Mouse (Mus musculus): ENCODE results near the gene Bola1. TPM values are rescaled to one million over a fixed set of nuclear protein-coding genes. Genes with fewer than 3 reads are reported as not detected.

The Bola1 gene
- polyA plus RNA-seq, 1 experiment from 2014 or later: 54.8 TPM

DNA sequence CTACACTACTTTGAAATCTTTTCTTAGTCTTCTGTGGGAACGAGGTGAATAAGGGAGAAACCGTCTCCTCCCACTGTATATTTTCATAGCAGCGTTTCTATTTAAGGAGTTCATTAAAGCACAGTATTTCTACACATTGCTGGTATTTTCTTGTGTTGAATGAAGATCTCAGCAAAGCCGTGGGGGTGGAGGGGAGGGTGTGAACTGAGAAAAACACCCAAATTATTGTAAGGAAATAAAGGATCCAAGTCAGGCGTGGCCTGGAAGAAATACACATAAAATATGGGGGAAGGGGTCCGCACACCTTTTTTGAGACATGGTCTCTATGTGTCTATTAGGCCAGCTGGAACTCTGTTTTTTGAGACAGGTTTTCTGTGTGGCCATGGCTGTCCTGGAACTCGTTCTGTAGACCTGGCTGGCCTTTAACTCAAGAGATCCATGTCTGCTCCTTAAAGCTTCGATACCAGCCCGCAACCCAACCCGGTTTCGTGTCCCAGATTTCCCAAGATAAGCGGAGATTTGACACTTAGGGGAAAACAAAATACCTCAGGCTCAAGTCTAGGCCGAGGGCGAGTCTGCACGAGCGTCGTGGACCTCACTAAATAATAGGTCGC is 47.8 kb downstream of the Bola1 start:
- H3K9ac ChIP-seq: peak overlapping the region; percentile 65
- H3K4me3 ChIP-seq (replicated peaks): peak overlapping the region; percentile 95
- H3K36me3 ChIP-seq: peaks cover 5% of the 10 kb centered on the region; the same call in 1 of the 2 replicates
- peaks cover 20% of the 10 kb centered on the region for H3K4me1 ChIP-seq
- H3K27me3 ChIP-seq (replicated peaks): no peaks in the 10 kb centered on the region
- ATAC-seq (ENCODE audit: insufficient read depth, low FRiP score, low read depth): no peak
- 13% methylated on average over 18 of the region's 18 CpGs for WGBS
- H3K4me2 ChIP-seq: peak overlapping the region; percentile 89
- peak overlapping the region; percentile 99 for H3K27ac ChIP-seq
- no peaks in the 10 kb centered on the region for H3K9me3 ChIP-seq

DNA sequence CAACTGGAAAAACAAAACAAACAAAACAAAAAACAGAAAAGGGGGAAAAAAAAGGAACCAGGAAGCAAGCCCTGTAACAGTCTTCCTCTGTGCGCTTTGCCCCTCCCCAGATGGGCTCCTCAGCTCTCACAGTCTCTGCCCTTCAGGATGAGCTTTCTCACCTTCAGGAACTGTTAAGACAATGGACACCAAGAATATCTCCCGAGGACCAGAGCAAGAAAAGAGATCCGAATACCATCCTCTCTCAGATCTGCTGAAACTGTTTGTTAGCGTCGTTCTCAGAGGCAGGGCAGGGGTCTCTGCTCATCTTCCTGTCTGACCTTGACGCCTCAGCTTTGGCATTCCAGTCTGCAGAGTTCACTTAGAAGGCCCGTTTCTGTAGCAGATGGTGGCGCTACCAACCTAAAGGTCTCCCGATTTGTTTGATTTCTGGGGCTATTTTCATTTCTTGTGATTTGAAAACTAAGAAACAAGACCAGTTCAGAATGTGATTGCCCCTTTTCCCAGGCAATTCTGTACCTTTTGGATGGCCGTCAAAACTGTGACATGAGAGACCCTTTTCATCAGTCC is 48.4 kb downstream of the Bola1 start:
- 52% methylated on average over 10 of the region's 10 CpGs for WGBS

GRCm38 (mm10) chr3:96170276-96170675 is 49.2 kb downstream of the Bola1 start:
- Histone ChIP-seq H3K9ac (no peak overlapping the region), H3K27ac (peak overlapping the region; percentile 99; the same call in 1 of the 2 replicates), H3K4me1 (peaks cover 20% of the 10 kb centered on the region), H3K4me3 (replicated peaks) (no peak overlapping the region), H3K27me3 (replicated peaks) (no peaks in the 10 kb centered on the region), H3K9me3 (no peaks in the 10 kb centered on the region), H3K4me2 (no peak overlapping the region), H3K36me3 (no peaks in the 10 kb centered on the region)
- WGBS: 94% methylated on average over 4 of the region's 4 CpGs
- ATAC-seq (ENCODE audit: insufficient read depth, low FRiP score, low read depth): no peak

More for the DNA sequence above, 48.4 kb downstream of the Bola1 start:
- Histone ChIP-seq H3K4me2 (peak overlapping the region; percentile 89), H3K4me1 (peaks cover 20% of the 10 kb centered on the region), H3K27me3 (replicated peaks) (no peaks in the 10 kb centered on the region), H3K9me3 (no peaks in the 10 kb centered on the region), H3K27ac (peak overlapping the region; percentile 99), H3K4me3 (replicated peaks) (peak overlapping the region; percentile 95; the same call in 1 of the 2 replicates), H3K9ac (peak overlapping the region; percentile 65; the same call in 1 of the 2 replicates), H3K36me3 (no peaks in the 10 kb centered on the region)
- no peak for ATAC-seq (ENCODE audit: insufficient read depth, low FRiP score, low read depth)

DNA sequence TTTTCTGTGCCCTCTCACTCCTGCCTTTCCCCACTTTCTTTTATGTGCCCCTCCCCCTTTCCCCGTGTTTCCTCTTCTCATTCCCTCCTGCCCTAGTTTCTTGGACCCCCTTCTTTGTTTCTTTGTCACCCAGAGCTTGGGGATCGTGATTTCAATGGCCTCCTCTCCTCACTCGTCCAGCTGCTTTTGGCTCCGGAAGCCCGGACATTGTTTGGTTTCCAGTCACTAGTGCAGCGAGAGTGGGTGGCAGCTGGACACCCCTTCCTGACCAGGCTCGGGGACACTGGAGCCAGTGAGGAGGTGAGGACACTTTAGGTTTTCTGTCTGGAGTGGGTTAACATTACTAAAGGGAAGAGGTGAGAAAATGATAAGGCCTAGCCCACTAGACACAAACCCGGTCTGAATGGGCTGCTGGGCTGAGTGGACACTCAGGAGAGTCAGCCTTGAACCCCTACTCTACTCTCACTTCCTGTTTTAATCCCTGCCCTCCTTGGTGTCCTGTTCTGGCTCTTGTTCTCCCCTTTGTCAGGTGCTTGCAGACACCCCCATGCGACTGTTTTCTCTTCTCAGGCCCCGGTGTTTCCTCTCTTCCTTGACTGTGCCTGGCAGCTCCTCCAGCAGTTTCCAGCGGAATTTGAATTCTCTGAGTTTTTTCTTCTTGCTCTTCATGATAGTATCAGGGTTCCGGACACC is 50.9 kb downstream of the Bola1 start:
- Histone ChIP-seq H3K36me3 (no peaks in the 10 kb centered on the region), H3K27ac (no peak overlapping the region), H3K9me3 (no peaks in the 10 kb centered on the region), H3K4me2 (no peak overlapping the region), H3K27me3 (replicated peaks) (no peaks in the 10 kb centered on the region), H3K4me1 (peaks cover 15% of the 10 kb centered on the region), H3K4me3 (replicated peaks) (no peak overlapping the region), H3K9ac (no peak overlapping the region)
- ATAC-seq (ENCODE audit: insufficient read depth, low FRiP score, low read depth): no peak
- WGBS: 72% methylated on average over 12 of the region's 12 CpGs

GRCm38 (mm10) chr3:96163040-96163439 is 56.5 kb downstream of the Bola1 start:
- H3K9me3 ChIP-seq: no peaks in the 10 kb centered on the region
- H3K4me1 ChIP-seq: peaks cover 13% of the 10 kb centered on the region
- peak overlapping the region; percentile 10; the same call in 1 of the 2 replicates for H3K4me2 ChIP-seq
- H3K4me3 ChIP-seq (replicated peaks): peak overlapping the region; percentile 54; the same call in 1 of the 2 replicates
- peak overlapping the region; percentile 85; the same call in 1 of the 2 replicates for H3K27ac ChIP-seq
- no peak overlapping the region for H3K9ac ChIP-seq
- WGBS: 90% methylated on average over 6 of the region's 6 CpGs
- no peak for ATAC-seq (ENCODE audit: insufficient read depth, low FRiP score, low read depth)
- no peaks in the 10 kb centered on the region for H3K27me3 ChIP-seq (replicated peaks)
- H3K36me3 ChIP-seq: no peaks in the 10 kb centered on the region

GRCm38 (mm10) chr3:96161869-96162840 is 57.4 kb downstream of the Bola1 start, which contains the start of gene Mtmr11:
Gene Mtmr11 (plus strand): TSS chr3:96162004.
- ATAC-seq (ENCODE audit: insufficient read depth, low FRiP score, low read depth): no peak
- H3K27ac ChIP-seq: peak within 1 kb of the TSS; percentile 85
- no peaks in the 10 kb centered on the region for H3K27me3 ChIP-seq (replicated peaks)
- peak within 1 kb of the TSS; percentile 41; the same call in 1 of the 2 replicates for H3K9ac ChIP-seq
- H3K4me1 ChIP-seq: peaks cover 13% of the 10 kb centered on the region
- no peaks in the 10 kb centered on the region for H3K9me3 ChIP-seq
- peak within 1 kb of the TSS; percentile 54 for H3K4me3 ChIP-seq (replicated peaks)
- peak within 1 kb of the TSS; percentile 92 for H3K4me2 ChIP-seq
- 5% methylated on average over 16 of the region's 16 CpGs for WGBS
- no peaks in the 10 kb centered on the region for H3K36me3 ChIP-seq

- H3K4me1 ChIP-seq: peaks cover 13% of the 10 kb centered on the region
Observed at GRCm38 (mm10) chr3:96160803-96161516, 58.5 kb downstream of the Bola1 start.

GRCm38 (mm10) chr3:96160222-96160802 is 59.2 kb downstream of the Bola1 start:
- no peaks in the 10 kb centered on the region for H3K27me3 ChIP-seq (replicated peaks)
- ATAC-seq (ENCODE audit: insufficient read depth, low FRiP score, low read depth): peak; percentile 76
- H3K4me3 ChIP-seq (replicated peaks): peak overlapping the region; percentile 54
- H3K9me3 ChIP-seq: no peaks in the 10 kb centered on the region
- peak overlapping the region; percentile 92 for H3K4me2 ChIP-seq
- peaks cover 13% of the 10 kb centered on the region for H3K4me1 ChIP-seq
- H3K9ac ChIP-seq: no peak overlapping the region
- H3K27ac ChIP-seq: peak overlapping the region; percentile 85
- peaks cover under 1% of the 10 kb centered on the region; the same call in 1 of the 2 replicates for H3K36me3 ChIP-seq
- WGBS: 29% methylated on average over 4 of the region's 4 CpGs

More at GRCm38 (mm10) chr3:96160803-96161516, 58.5 kb downstream of the Bola1 start:
- Histone ChIP-seq H3K27ac (peak overlapping the region; percentile 85), H3K4me2 (peak overlapping the region; percentile 92), H3K27me3 (replicated peaks) (no peaks in the 10 kb centered on the region), H3K9ac (peak overlapping the region; percentile 41; the same call in 1 of the 2 replicates), H3K4me3 (replicated peaks) (peak overlapping the region; percentile 54), H3K9me3 (no peaks in the 10 kb centered on the region), H3K36me3 (no peaks in the 10 kb centered on the region)
- WGBS: under 1% methylated on average over 12 of the region's 12 CpGs
- ATAC-seq (ENCODE audit: insufficient read depth, low FRiP score, low read depth): peak; percentile 78

- peaks cover 6% of the 10 kb centered on the region for H3K36me3 ChIP-seq
- WGBS: 64% methylated on average over 4 of the region's 4 CpGs
- peak overlapping the region; percentile 92 for H3K4me2 ChIP-seq
- H3K4me1 ChIP-seq: peaks cover 13% of the 10 kb centered on the region
- no peak overlapping the region for H3K4me3 ChIP-seq (replicated peaks)
- peak overlapping the region; percentile 85 for H3K27ac ChIP-seq
- no peaks in the 10 kb centered on the region for H3K9me3 ChIP-seq
- no peak overlapping the region for H3K9ac ChIP-seq
- no peak for ATAC-seq (ENCODE audit: insufficient read depth, low FRiP score, low read depth)
- no peaks in the 10 kb centered on the region for H3K27me3 ChIP-seq (replicated peaks)
Observed at GRCm38 (mm10) chr3:96159820-96160219, 59.7 kb downstream of the Bola1 start.

GRCm38 (mm10) chr3:96155501-96155900 is 64.0 kb downstream of the Bola1 start:
- Histone ChIP-seq H3K4me3 (replicated peaks) (no peak overlapping the region), H3K4me1 (peaks cover 7% of the 10 kb centered on the region; the same call in 1 of the 2 replicates), H3K9me3 (no peaks in the 10 kb centered on the region), H3K4me2 (no peak overlapping the region), H3K9ac (no peak overlapping the region), H3K27ac (no peak overlapping the region), H3K36me3 (peaks cover 39% of the 10 kb centered on the region), H3K27me3 (replicated peaks) (no peaks in the 10 kb centered on the region)
- WGBS: 78% methylated on average over 8 of the region's 8 CpGs
- no peak for ATAC-seq (ENCODE audit: insufficient read depth, low FRiP score, low read depth)

Data from stomach, embryonic 15.5 days (tissue).